Mouse (Mus musculus): ENCODE measurements at regions not wholly inside any gene's neighbourhood (a gene's known extent, or its start where the extent isn't known, plus 50 kb on each side); places are given as distances from the start of the nearest gene placed in this dataset.

GRCm38 (mm10) chr13:5729426-5730068 is 131.7 kb upstream of the Klf6 start:
- Histone ChIP-seq H3K4me3 (no peak overlapping the region), H3K27ac (no peak overlapping the region)
- intact Hi-C loops (cut with DNase I), result no loop called here
- no peak for TF ChIP-seq CTCF (IDR thresholded peaks at IDR 0.05)
- DNase-seq, result no peak

DNA sequence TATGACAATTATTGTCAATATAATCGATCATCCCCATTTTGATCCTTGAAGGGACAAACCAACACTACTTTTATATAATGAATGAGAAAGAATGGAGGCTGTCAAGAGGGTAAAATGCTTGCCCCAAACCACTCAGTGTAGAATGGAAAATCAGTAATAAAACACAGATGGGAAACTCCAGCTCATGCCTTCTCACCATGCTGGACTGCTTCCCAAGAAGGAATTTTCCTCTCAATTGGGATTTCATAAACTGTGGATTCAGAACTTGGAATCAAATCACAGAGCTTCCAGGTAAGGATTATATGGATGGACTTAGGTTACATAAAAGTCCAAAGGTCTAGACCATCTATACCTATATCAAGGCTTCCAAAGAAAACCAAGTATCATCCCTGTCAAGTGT is 129.1 kb upstream of the Klf6 start:
- TF ChIP-seq CTCF (IDR thresholded peaks at IDR 0.05), result no peak
- H3K27ac ChIP-seq, result no peak overlapping the region
- DNase-seq, result no peak
- intact Hi-C loops (cut with DNase I), result no loop called here
- no peak overlapping the region for H3K4me3 ChIP-seq

DNA sequence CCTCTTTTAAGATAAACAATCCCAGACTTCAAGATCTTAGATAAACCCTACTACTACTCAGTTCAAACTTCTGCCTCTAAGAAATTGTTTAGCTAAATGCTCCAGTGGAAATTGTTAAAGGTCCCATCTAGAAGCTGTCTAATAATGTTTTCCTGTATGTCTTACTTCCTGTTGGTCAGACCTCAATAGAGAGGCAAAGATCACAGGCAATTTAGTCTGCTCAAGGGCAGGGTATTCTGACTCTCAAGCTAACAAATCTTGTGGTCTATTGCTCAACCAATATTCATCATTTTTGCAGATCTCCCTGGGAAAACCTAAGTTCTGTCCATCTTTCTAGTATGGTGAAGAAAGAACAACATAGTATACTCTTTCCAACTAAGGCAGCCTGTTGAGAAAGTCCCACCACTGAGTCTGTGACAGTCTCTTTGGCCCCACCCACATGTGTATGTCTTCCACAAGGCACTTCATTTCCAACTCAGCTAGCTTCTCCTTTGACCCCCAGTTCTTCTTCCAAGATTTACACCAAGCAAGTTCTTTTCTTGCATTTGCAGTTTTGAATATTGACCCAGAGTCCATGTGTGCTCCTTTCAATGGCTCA is 126.2 kb upstream of the Klf6 start:
- H3K4me3 ChIP-seq, result no peak overlapping the region
- DNase-seq, result no peak
- H3K27ac ChIP-seq, result no peak overlapping the region
- TF ChIP-seq CTCF (IDR thresholded peaks at IDR 0.05), result no peak
- intact Hi-C loops (cut with DNase I), result no loop called here

DNA sequence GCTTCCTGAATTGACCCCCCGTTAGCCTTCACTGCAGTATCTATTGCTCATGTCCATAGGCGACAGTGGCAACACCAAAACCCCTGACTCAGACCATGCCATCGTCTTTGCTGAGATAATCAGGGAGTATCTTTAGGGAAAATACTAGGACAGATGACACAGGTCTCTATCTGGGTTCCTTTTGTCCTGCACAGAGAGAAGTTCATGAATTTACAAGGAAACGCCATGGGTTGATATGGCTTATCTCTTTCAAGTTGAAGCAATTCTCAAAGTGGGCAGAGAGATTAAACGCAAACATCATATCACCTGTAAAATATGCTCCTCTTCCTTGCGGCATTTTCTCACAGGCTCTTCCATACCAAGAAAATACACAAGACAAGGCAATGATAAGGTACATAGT is 124.8 kb upstream of the Klf6 start:
- Histone ChIP-seq H3K4me3 (no peak overlapping the region), H3K27ac (no peak overlapping the region)
- intact Hi-C loops (cut with DNase I), result no loop called here
- TF ChIP-seq CTCF (IDR thresholded peaks at IDR 0.05), result no peak
- no peak for DNase-seq

DNA sequence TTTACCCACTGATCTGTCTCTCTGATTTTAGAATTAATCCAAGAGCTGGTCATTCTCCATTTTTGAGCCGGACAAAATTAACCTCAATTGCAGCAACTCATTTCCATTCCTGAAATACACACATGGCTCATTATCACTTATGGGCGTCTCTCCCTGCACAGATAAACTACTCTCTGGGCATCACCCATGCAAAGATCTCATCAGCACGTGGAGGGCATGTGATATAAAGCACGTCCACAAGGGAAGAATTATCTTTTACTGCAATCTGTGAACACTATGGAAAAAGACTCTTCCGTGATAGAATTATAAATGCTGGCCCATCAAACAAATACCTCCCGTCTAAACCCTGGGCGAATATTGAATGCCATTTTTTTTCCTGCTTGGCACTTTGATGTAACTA is 124.1 kb upstream of the Klf6 start:
- H3K27ac ChIP-seq, result no peak overlapping the region
- no peak overlapping the region for H3K4me3 ChIP-seq
- no peak for DNase-seq
- intact Hi-C loops (cut with DNase I), result no loop called here
- TF ChIP-seq CTCF (IDR thresholded peaks at IDR 0.05), result no peak

DNA sequence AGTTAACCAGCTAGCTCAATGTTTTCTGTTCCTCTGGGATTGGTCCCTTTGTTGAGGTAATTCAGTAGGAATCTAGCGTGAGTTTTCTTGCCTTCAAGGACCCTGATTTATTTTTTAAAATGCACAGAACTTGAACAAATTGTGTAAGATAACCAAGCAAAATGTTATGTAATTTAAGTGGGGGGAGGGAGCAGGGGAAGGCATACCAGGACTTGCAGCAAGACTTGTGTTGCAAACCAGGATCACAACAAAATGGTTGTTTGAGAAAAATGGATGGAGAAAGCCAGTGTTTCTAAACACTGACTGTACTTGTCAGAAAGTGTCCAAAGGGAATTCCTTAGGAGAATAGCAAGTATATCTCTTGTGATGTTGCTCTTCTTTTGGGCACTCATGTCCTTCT is 120.5 kb upstream of the Klf6 start:
- DNase-seq, result no peak
- intact Hi-C loops (cut with DNase I), result no loop called here
- H3K4me3 ChIP-seq, result no peak overlapping the region
- no peak for TF ChIP-seq CTCF (IDR thresholded peaks at IDR 0.05)
- no peak overlapping the region for H3K27ac ChIP-seq

GRCm38 (mm10) chr13:5744949-5745348 is 116.3 kb upstream of the Klf6 start:
- intact Hi-C loops (cut with DNase I), result no loop called here
- DNase-seq, result no peak

GRCm38 (mm10) chr13:5757176-5757575 is 104.1 kb upstream of the Klf6 start:
- no peak for TF ChIP-seq CTCF (IDR thresholded peaks at IDR 0.05)
- intact Hi-C loops (cut with DNase I), result no loop called here
- DNase-seq, result no peak
- Histone ChIP-seq H3K27ac (no peak overlapping the region), H3K4me3 (no peak overlapping the region)

More at GRCm38 (mm10) chr13:5744949-5745348, 116.3 kb upstream of the Klf6 start:
- TF ChIP-seq CTCF (IDR thresholded peaks at IDR 0.05), result no peak
- Histone ChIP-seq H3K27ac (no peak overlapping the region), H3K4me3 (no peak overlapping the region)

GRCm38 (mm10) chr13:5757963-5758362 is 103.3 kb upstream of the Klf6 start:
- no peak for TF ChIP-seq CTCF (IDR thresholded peaks at IDR 0.05)
- intact Hi-C loops (cut with DNase I), result no loop called here
- no peak for DNase-seq

GRCm38 (mm10) chr13:5760030-5760429 is 101.3 kb upstream of the Klf6 start:
- no peak for DNase-seq
- no peak overlapping the region for H3K4me3 ChIP-seq
- H3K27ac ChIP-seq, result no peak overlapping the region
- TF ChIP-seq CTCF (IDR thresholded peaks at IDR 0.05), result no peak
- intact Hi-C loops (cut with DNase I), result no loop called here

More at GRCm38 (mm10) chr13:5757963-5758362, 103.3 kb upstream of the Klf6 start:
- no peak overlapping the region for H3K27ac ChIP-seq
- H3K4me3 ChIP-seq, result no peak overlapping the region

- no peak for TF ChIP-seq CTCF (IDR thresholded peaks at IDR 0.05)
- no peak overlapping the region for H3K4me3 ChIP-seq
- no peak overlapping the region for H3K27ac ChIP-seq
- intact Hi-C loops (cut with DNase I), result no loop called here
- no peak for DNase-seq
These were observed 94.9 kb upstream of the Klf6 start for GRCm38 (mm10) chr13:5766394-5766793.

DNA sequence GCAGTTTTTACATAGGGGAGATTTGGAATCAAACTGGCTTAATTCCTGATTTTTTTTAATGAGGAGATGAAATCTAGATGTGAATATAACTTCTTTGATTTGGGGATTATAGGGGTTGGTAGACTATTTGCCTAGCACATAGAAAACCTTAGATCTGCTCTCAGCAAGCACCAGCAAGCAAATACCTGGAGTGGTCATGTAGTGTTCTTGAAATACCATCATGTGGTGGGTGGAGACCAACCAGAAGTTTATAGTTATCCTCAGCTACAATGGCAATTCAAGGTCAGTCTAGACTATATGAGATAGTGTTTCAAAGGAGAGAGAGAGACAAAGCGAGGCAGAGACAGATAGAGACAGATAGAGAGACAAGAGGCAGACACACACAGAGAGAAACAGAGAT is 94.1 kb upstream of the Klf6 start:
- no peak overlapping the region for H3K4me3 ChIP-seq
- DNase-seq, result no peak
- intact Hi-C loops (cut with DNase I), result no loop called here
- no peak for TF ChIP-seq CTCF (IDR thresholded peaks at IDR 0.05)
- no peak overlapping the region for H3K27ac ChIP-seq

GRCm38 (mm10) chr13:5768699-5769098 is 92.6 kb upstream of the Klf6 start:
- intact Hi-C loops (cut with DNase I), result no loop called here
- no peak for TF ChIP-seq CTCF (IDR thresholded peaks at IDR 0.05)

More at GRCm38 (mm10) chr13:5768699-5769098, 92.6 kb upstream of the Klf6 start:
- no peak for DNase-seq
- Histone ChIP-seq H3K27ac (no peak overlapping the region), H3K4me3 (no peak overlapping the region)

Data from gastrocnemius, adult 2 months (tissue).